Mouse (Mus musculus) heart, postnatal 4 days (tissue): ENCODE data around the gene Cyp24a1. TPM values are rescaled to one million over a fixed set of nuclear protein-coding genes. Genes with fewer than 3 reads are reported as not detected.

Experiments used
- DNase-seq: peaks from one replicate; pipeline ENCODE4 v3.0.0; 2021
- total RNA-seq, 2 experiments: library from RNA; stranded (reverse); gene quantifications; 2 replicates each; pipeline ENCODE4 v1.2.3; 2021

The Cyp24a1 gene
- not detected for total RNA-seq

DNA sequence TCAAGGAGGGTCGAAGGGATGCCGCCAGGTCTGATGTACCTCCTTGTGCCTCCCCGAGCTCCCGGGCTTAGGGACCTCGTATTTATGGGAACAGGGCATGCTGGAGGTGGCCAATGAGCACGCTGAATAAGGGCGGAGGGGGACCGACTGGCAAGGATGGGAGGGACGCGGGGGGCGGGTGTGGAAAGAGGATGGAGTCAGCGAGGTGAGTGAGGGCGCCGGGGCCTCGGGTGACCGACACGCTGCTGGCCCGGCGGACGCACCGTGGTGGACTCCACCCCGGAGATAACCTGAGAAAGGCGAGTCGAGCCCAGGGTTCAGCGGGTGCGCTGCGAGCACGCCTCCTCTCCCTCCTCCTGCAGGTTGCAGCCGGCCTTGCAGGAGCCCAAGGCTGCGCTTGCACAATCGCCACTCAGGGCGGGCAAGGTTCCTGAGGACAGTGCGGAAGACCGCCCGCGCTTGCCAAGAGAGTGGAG is at the start of gene Cyp24a1:
Gene Cyp24a1 (minus strand): TSS at position 55 of the 476 bp plus-strand sequence.
- DNase-seq = peak; percentile 36

- no peak for DNase-seq
Observed at GRCm38 (mm10) chr2:170545745-170546144, 48.8 kb upstream of the Cyp24a1 start.

GRCm38 (mm10) chr2:170544950-170545349 is 48.0 kb upstream of the Cyp24a1 start:
- no peak for DNase-seq

DNA sequence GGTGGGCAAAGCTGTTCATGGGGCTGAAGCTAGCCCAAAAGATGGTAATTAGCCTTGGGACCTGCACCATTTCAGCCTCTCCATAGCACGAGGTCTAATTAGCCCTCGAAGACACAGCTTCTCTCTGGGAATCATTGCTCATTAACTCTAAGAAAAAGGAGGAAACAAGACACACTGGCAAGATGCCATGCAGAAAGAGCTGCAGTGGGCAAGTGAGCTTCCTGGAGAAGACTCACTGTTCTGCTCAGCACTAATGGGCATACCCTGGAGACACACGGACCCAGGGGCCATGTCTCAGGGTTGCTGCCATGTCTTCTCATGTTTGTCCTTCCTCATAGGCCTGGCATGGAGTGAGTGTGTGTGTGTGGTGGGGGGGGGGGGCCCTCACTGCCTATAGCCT is 47.2 kb upstream of the Cyp24a1 start:
- no peak for DNase-seq

GRCm38 (mm10) chr2:170543625-170544024 is 46.7 kb upstream of the Cyp24a1 start:
- no peak for DNase-seq

DNA sequence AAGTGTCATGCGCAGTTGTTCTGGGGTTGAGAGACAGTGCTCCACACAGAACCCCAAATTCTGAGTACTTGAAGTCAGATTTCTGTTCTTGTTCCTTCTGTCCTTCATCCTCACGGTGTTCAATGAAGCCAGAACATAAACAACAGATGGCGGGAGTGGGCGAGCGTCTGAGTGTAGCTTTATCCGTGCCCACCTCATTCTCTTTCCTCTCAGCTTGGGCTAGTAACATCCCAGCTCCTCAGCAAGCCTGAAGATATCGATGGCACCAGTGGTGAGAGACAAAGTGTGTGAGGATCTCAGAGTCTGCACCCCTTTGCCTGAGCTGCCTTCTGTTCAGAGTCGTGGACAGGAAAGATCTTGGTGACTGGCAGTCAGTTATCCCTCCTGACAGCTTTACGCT is 42.3 kb upstream of the Cyp24a1 start:
- DNase-seq = no peak

GRCm38 (mm10) chr2:170535841-170536240 is 38.9 kb upstream of the Cyp24a1 start:
- no peak for DNase-seq

DNA sequence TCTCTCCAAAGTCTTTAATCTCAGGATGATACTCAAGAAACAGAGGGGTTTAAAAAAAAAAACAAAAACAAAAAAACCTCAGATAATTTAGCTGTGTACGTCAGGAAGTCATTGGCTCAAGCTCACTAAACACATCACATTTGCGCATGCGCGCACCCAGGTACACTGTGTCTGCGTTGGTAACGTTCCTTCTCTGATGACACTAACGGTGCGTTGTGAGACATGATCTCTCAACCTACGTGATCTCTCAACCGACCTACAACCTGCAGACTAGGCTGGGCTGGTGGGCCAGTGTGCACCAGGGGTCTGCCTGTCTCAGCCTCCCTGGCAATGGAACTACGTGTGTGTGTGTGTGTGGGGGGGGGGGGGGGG is 37.8 kb upstream of the Cyp24a1 start:
- no peak for DNase-seq

DNA sequence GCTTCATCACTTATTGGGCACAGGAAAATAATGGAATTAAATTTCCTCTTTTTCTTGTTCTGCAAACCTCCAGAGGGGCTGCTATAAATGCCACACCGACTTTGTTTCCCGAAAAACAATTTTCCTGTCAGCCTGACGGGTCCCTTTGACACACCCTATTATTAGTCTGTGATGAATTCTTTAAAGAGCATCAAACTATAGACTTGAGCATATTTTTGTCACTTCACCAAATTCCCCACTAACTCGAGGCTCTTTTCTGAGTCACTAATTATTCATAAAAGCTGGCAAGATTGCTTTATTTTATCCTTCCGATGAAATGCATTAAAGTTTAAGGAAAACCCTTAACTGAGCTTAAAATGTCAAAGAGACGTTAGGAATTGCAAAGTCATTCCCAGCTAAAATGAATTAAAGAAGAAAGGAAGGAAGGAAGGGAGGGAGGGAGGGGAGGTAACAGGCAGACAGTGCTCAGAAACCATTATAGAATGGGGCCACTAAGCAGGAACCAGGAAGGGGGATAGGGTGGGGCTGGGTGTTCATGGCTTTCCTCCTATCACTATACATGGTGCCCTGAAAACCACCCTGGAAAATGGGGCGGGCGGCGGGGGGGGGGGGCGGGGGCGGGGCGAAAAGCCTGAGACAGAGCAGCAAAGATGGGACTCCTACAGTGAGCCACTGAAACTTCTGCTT is 37.3 kb upstream of the Cyp24a1 start:
- DNase-seq = no peak

GRCm38 (mm10) chr2:170530256-170530655 is 33.3 kb upstream of the Cyp24a1 start:
- no peak for DNase-seq

DNA sequence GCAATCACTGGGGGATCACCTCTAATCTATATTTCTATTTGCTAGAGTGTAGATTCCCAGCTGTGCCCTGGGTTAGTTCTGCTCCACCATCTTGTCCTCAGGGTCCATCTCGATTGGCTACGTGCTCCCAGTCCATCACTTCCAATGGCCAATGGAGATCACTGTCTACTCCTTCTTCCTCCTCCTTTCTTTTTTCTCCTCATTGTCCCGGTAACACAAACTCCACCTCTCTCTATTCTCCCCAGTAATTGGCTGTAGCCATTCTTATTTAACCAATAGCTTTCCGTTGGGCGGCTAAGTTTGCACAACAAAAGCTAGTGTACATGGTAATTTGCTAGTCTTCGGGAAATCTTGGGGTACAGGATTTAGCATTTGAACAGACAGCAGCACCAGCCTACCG is 32.8 kb upstream of the Cyp24a1 start:
- no peak for DNase-seq

DNA sequence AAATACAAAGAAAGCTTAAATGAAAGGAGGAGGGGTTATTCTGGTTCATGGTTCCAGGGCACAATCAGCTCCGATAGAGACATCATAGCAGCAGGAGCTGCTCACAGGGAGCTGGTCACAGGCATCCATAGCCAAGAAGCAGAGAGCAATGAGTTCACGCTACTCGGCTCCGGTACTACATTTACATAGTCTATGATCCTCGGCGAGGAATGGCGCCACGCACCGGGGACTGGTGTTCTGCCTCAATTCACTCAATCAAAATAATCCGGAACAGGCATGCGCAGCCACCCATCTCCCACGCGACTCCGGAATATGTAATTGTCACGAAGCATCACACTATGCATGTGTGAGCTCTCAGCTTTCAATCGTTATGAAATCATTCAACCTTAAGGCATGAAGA is 31.1 kb upstream of the Cyp24a1 start:
- no peak for DNase-seq

- DNase-seq = peak; percentile 21
Observed at GRCm38 (mm10) chr2:170526513-170526912, 29.6 kb upstream of the Cyp24a1 start.

GRCm38 (mm10) chr2:170520321-170520971 is 23.5 kb upstream of the Cyp24a1 start:
- DNase-seq = peak; percentile 70

DNA sequence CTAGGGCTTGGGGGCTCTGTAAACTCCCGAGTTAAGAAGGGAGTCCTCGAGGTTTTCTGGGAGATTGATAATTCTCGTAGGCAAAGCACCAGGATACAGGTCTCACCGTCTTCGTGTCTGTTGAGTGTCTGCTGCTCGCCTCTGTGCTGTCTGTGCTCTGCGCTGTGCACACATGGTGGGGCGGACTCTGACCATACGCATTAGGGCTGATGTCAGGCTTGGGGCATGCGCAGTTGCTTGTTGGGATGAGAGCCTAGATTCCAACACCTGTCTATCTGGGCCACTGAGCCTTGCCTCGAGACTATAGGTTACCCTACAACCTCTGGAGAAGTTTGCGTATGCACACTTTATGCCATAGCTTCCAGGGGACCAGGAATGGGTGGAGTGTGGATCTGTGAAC is 16.8 kb upstream of the Cyp24a1 start:
- DNase-seq = no peak

GRCm38 (mm10) chr2:170511073-170511891 is 14.3 kb upstream of the Cyp24a1 start:
- peak; percentile 96 for DNase-seq

- peak; percentile 94 for DNase-seq
Observed at GRCm38 (mm10) chr2:170508821-170509220, 11.9 kb upstream of the Cyp24a1 start.

GRCm38 (mm10) chr2:170507734-170508133 is 10.8 kb upstream of the Cyp24a1 start:
- peak; percentile 87 for DNase-seq

GRCm38 (mm10) chr2:170503983-170504382 is 7.0 kb upstream of the Cyp24a1 start:
- DNase-seq = no peak

DNA sequence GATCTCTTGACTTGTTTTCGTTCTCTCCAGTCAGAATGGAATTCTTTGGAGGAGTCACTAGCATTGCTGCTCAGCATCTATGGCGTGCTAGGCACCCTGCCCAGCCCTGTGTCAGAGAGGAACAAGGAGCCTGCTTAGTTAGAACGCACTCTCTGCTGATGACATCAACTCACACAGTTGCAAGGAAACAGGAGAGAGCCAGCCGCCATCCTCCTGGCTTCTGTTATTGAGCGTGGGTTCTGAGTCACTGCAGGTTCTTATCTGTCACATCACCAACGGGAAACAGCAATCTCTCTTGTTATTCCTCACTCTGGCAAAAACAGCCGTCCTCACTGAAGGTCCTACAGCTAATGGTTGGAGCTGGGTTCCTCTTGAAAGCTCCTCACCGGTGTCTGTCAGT is 6.4 kb upstream of the Cyp24a1 start:
- peak; percentile 32 for DNase-seq

DNA sequence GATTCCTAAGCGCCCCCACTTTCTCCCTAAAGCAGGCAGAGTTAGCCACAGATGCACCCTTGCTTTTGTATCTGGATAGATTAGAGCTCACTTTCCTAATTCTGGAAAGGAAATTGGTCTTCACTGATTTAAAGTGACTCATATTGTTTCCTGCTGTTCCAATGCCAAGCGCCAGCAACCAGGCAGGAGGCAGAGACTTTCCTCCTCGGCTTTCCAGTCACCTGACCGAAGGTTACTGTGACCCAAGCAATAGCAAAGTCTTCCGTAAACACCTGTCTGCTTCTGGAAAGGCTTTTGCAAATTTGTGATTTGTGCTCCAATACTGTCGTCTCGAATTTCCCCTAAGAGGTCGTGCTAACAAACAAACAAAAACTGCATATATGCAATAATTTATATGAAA is 1.1 kb upstream of the Cyp24a1 start:
- no peak for DNase-seq

DNA sequence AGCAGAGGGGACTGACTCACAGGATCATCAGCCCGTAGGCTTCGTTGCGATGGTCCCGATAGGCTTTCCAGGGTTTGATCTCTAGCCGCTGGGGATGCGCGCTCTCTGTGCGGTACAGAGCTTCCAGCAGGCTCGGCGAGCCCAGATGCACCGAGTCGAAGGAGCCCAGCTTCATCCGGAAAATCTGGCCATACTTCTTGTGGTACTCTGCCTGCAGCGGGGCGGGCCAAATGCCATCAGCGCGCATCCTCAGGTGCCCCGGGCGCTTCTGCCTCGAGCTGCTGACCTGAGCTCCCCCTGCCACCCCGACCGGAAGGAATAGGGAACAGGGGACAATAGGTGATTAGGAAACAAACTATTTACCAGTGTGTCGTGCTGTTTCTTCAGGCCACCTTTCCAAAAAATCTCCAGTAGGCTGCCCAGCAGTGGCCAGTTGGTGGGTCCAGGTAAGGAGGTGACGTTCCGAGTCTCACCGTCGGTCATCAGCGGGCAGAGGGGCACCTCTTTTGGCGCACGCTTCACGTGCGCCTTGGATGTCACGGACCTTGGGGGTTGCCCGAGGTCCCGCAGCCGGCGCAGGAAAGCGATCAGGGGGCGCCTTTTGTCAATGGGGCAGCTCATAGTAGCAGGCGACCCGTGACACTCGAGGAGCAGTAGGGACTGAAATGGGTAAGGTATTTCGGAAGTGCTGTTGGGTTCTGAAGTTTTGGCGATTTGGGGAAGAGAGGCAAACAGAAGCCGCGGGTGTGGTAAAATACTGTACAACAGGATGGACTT is 603 bp downstream of the Cyp24a1 start, which contains the start of gene Pfdn4:
Gene Pfdn4 (plus strand): TSS at position 275 of the 777 bp plus-strand sequence.
- DNase-seq = no peak
